ENCODE assay signal across 8 mouse cellular contexts in the genomic region with DNA sequence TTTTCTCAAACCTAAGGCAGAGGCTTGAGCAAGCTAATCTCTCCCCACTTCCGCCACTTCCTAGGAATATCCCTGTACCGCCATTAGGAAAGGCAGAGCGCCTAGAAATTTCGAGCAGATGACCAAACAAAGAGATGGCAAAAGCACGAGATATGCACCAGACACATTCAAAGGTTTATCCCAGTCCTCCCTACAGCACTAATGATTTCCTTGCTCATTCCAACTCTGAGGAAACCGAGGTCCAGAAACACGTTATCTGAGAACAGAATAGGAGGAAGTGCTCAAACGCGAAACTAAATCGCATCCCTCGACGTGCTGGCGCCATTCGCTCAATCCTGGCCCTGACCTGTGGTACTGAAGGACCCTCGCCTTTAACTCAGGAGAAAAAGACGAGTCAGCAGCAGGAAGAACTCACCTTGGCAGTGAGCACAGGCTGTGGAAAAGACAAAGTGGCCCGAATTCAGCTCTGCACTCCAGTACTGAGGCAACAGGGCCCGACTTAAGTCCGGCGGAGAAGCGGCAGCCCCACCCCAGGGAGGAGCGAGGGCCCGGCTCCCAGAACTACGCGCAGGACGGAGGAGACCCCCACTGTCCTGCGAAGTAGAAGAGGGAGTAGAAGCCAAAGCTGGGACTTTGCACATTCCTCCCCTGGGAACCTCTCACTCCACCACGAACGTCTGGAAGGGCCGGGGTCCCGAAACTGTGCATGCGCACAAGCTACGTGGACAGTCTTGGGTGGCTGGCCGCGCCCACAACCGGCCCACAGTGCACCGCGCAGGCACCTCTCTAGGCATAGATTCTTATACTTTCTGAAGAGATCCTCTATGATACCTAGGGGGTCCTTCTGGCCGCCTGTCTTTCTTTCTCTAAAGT. TPM values are rescaled to one million over a fixed set of nuclear protein-coding genes. Genes with fewer than 3 reads are reported as not detected.
A peak's percentile ranks its signal among the peaks of the same experiment; 100 is the strongest.
DNase-seq lines count a peak whose midpoint lies in the region; ATAC-seq and TF ChIP-seq lines count a peak whose summit lies in the region.

A gene (minus strand): TSS at position 757 of the 873 bp plus-strand sequence.

- H3K27me3 ChIP-seq in embryonic facial prominence, embryonic 14.5 days (replicated peaks; ENCODE audit: control insufficient read depth, insufficient read depth, low read length), result no peaks in the 10 kb centered on the region
- no peaks in the 10 kb centered on the region for H3K27me3 ChIP-seq in limb, embryonic 14.5 days (ENCODE audit: control insufficient read depth, insufficient read depth, low read length)
- no peaks in the 10 kb centered on the region for H3K27me3 ChIP-seq in midbrain, postnatal 0 days (ENCODE audit: insufficient read depth, low read length)

- DNase-seq in 3T3-L1 (ENCODE audit: low read depth, low spot score), result peak; percentile 88
- DNase-seq in adrenal gland, postnatal 4 days (ENCODE audit: low spot score in 2 of 2), result peak; percentile 76 to 85
- DNase-seq in embryonic facial prominence, embryonic 14.5 days (ENCODE audit: low spot score), result peak; percentile 98
- peak; percentile 96 for DNase-seq in heart, adult 8-10 months (ENCODE audit: low spot score)
- peak; percentile 97 for DNase-seq in kidney, adult 9 months
- DNase-seq in limb, embryonic 14.5 days (ENCODE audit: low spot score), result peak; percentile 97
- DNase-seq in midbrain, postnatal 0 days (ENCODE audit: low spot score), result peak; percentile 97
- DNase-seq in spleen, postnatal 14 days (ENCODE audit: low spot score in 2 of 2), result peak; percentile 73 to 76

- peak within 1 kb of the TSS; percentile 79 for H3K4me3 ChIP-seq in embryonic facial prominence, embryonic 14.5 days (ENCODE audit: low read depth, low read length)
- H3K4me3 ChIP-seq in limb, embryonic 14.5 days (replicated peaks; ENCODE audit: low read length), result peak within 1 kb of the TSS; percentile 93
- peak within 1 kb of the TSS; percentile 95 for H3K4me3 ChIP-seq in midbrain, postnatal 0 days (ENCODE audit: low read depth, low read length)

- H3K9ac ChIP-seq in embryonic facial prominence, embryonic 14.5 days (ENCODE audit: low read depth, low read length), result peak within 1 kb of the TSS; percentile 89
- H3K9ac ChIP-seq in limb, embryonic 14.5 days (ENCODE audit: low read depth, low read length, severe bottlenecking), result peak within 1 kb of the TSS; percentile 98
- H3K9ac ChIP-seq in midbrain, postnatal 0 days (replicated peaks; ENCODE audit: low read length, poor library complexity, severe bottlenecking), result peak within 1 kb of the TSS; percentile 91

- peak; percentile 87; the same call in 1 of the 2 replicates for TF ChIP-seq POLR2A in limb, embryonic 14.5 days (IDR thresholded peaks at IDR 0.05; ENCODE audit: borderline replicate concordance, extremely low read depth, insufficient read depth, insufficient read length)

- peak; percentile 100 for ATAC-seq in embryonic facial prominence, embryonic 14.5 days (ENCODE audit: low read depth)
- ATAC-seq in limb, embryonic 14.5 days (ENCODE audit: low FRiP score, low read depth), result peak; percentile 99
- ATAC-seq in midbrain, postnatal 0 days (ENCODE audit: low FRiP score), result peak; percentile 99

- H3K36me3 ChIP-seq in embryonic facial prominence, embryonic 14.5 days (ENCODE audit: control insufficient read depth, insufficient read depth, low read length), result peaks cover 34% of the 10 kb centered on the region
- H3K36me3 ChIP-seq in limb, embryonic 14.5 days (ENCODE audit: control insufficient read depth, insufficient read depth, low read length), result peaks cover 28% of the 10 kb centered on the region
- H3K36me3 ChIP-seq in midbrain, postnatal 0 days (ENCODE audit: insufficient read depth, low read length), result peaks cover 4% of the 10 kb centered on the region; the same call in 1 of the 2 replicates

- H3K4me2 ChIP-seq in embryonic facial prominence, embryonic 14.5 days (ENCODE audit: low read depth, low read length), result peak within 1 kb of the TSS; percentile 90
- H3K4me2 ChIP-seq in limb, embryonic 14.5 days (replicated peaks; ENCODE audit: low read depth, low read length, severe bottlenecking), result peak within 1 kb of the TSS; percentile 87
- peak within 1 kb of the TSS; percentile 72 for H3K4me2 ChIP-seq in midbrain, postnatal 0 days (ENCODE audit: low read depth, low read length, poor library complexity, severe bottlenecking)

- H3K9me3 ChIP-seq in embryonic facial prominence, embryonic 14.5 days (ENCODE audit: control insufficient read depth, low read length), result no peaks in the 10 kb centered on the region
- H3K9me3 ChIP-seq in limb, embryonic 14.5 days (ENCODE audit: control insufficient read depth, low read length), result no peaks in the 10 kb centered on the region
- no peaks in the 10 kb centered on the region for H3K9me3 ChIP-seq in midbrain, postnatal 0 days (ENCODE audit: low read length)

- peaks cover 9% of the 10 kb centered on the region for H3K4me1 ChIP-seq in embryonic facial prominence, embryonic 14.5 days (ENCODE audit: control insufficient read depth, insufficient read depth, low read length)
- H3K4me1 ChIP-seq in limb, embryonic 14.5 days (ENCODE audit: control insufficient read depth, insufficient read depth, low read length), result peaks cover 9% of the 10 kb centered on the region
- H3K4me1 ChIP-seq in midbrain, postnatal 0 days (ENCODE audit: insufficient read depth, low read length), result peaks cover 4% of the 10 kb centered on the region

- H3K27ac ChIP-seq in embryonic facial prominence, embryonic 14.5 days (replicated peaks; ENCODE audit: low read depth, low read length), result peak within 1 kb of the TSS; percentile 92
- peak within 1 kb of the TSS; percentile 93 for H3K27ac ChIP-seq in limb, embryonic 14.5 days (replicated peaks; ENCODE audit: low read depth, low read length)
- H3K27ac ChIP-seq in midbrain, postnatal 0 days (ENCODE audit: low read depth, low read length), result peak within 1 kb of the TSS; percentile 83

- TF ChIP-seq CTCF in midbrain, postnatal 0 days (IDR thresholded peaks at IDR 0.05), result peak; percentile 25; the same call in 1 of the 2 replicates

- under 1% methylated on average over 29 of the region's 39 CpGs for WGBS in embryonic facial prominence, embryonic 14.5 days
- WGBS in limb, embryonic 14.5 days, result under 1% methylated on average over 38 of the region's 39 CpGs
- WGBS in midbrain, postnatal 0 days, result 0% methylated on average over 39 of the region's 39 CpGs

RNA-seq across cellular contexts. Expression of the gene that starts here (rescaled TPM):
- 100 to 1,000 TPM; 756 to 759 TPM for total RNA-seq in adrenal gland, postnatal 4 days (2021)
- polyA plus RNA-seq in embryonic facial prominence, embryonic 14.5 days (2014; fragmentation: Nextera tagmentation; extraction: Ambion mirVana), result 762 and 846 TPM in 2 replicates
- total RNA-seq in heart, adult 8-10 months (2022), result 100 to 1,000 TPM; 297 to 332 (median 327) TPM
- polyA plus RNA-seq in limb, embryonic 14.5 days (2012; rRNA removed), result 676 and 711 TPM in 2 replicates
- 826 and 834 TPM in 2 replicates for polyA plus RNA-seq in limb, embryonic 14.5 days (2014; fragmentation: Nextera tagmentation; extraction: Ambion mirVana)
- 475 and 495 TPM in 2 replicates for total RNA-seq in midbrain, postnatal 0 days (2014; rRNA removed)
- polyA plus RNA-seq in midbrain, postnatal 0 days (2015; fragmentation: Nextera tagmentation; extraction: Ambion mirVana), result 684 and 729 TPM in 2 replicates

Comparison
In these comparisons a context has a peak if more than half of its experiments do, and no peak if none do; other contexts are left out.
1. Peak in every context shown above with its lines: DNase-seq, ATAC-seq, H3K4me3 ChIP-seq and H3K27ac ChIP-seq.